Mouse (Mus musculus) stomach, postnatal 0 days (tissue): ENCODE results near the gene Ankrd44.

ENCODE experiments used
- CTCF ChIP-seq: IDR thresholded peaks from 2 replicates; pipeline ENCODE4 v1.5.1; 2016; ENCODE audit warnings: antibody characterized with exemption, low read depth, mild to moderate bottlenecking, moderate library complexity
- EP300 ChIP-seq: optimal IDR thresholded peaks from 2 replicates; pipeline ENCODE3; 2016; ENCODE audit warnings: antibody characterized with exemption

DNA sequence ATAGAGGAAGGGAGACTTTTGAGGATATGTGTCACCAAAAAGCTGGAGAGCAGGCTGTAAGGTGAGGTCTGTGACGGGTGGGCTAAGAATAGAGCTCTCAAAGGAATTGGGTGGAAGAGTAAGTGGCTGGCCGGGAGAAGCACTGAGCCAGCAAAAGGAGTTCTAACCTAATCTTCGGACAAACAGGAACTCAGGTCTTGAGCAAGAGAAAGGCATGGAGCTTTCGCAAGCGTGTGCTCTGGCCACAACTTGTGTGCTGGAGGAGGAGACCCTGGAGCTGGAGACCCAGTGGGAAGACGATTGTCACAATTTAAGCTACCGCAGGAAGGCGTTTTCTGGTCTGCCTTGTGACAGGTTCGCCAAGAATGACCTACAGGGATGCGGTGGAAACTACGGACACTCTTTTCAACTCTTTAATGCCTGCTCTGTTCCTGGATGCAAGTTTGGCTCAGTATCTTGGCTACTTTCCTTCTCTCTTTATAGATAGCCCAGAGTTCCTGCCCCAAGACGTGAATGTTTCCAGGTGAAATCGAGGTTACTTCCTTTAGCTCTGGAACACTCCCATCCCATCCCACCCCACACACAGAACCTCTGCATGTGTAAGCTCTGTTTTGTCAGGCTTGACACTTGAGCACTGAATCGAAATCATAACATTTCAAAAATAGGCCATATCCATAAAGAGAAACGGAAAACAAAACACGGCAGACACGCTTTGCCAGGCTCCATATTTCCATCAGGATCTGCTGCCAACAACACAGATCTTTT is 88.3 kb downstream of the Ankrd44 start:
- TF ChIP-seq CTCF, result no peak
- TF ChIP-seq EP300, result no peak
